Mouse (Mus musculus): Measurements from ENCODE around the gene Olfr1420. TPM values are rescaled to one million over a fixed set of nuclear protein-coding genes. Genes with fewer than 3 reads are reported as not detected.

The Olfr1420 gene
- not detected in 2 replicates for total RNA-seq (2012; rRNA removed)

DNA sequence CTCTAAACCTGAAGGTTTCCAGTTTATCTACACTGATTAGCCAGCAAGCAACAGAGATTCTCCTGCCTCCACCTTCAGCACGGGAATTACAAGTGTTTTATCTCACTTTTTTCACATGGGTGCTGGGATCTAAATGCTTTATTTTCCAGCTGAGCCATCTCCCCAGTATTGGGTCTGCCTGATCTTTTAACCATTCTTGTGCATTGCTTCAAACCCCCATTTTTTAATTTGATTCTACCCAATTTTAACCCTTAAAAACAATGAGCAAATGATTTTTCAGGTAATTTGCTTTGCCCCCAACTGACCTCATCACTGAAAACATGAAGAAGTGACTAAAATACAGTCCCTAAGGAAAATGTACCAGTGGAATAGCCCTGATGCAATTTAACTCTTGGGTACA is at the start of gene Olfr1420:
Gene Olfr1420, plus strand, starts transcription at position 301 of the 400 bp plus-strand sequence.
- no peaks in the 10 kb centered on the region for H3K4me1 ChIP-seq (ENCODE audit: control insufficient read depth in 2 of 2, insufficient read depth in 2 of 2, low read length in 2 of 2, poor library complexity in 1 of 2)
- TF ChIP-seq ZC3H11A (IDR thresholded peaks at IDR 0.05; ENCODE audit: borderline replicate concordance, low read depth, low read length) (no peak), ZNF384 (IDR thresholded peaks at IDR 0.05; ENCODE audit: low read depth, low read length) (no peak), MAFK (IDR thresholded peaks at IDR 0.05; ENCODE audit: insufficient read depth, low read depth, low read length) (no peak), HCFC1 (IDR thresholded peaks at IDR 0.05; ENCODE audit: borderline replicate concordance, insufficient read depth, low read length) (no peak), CHD2 (IDR thresholded peaks at IDR 0.05; ENCODE audit: low read depth, low read length) (no peak)
- H3K27ac ChIP-seq (ENCODE audit: insufficient read depth, low read depth, low read length, poor library complexity, severe bottlenecking), result no peak within 1 kb of the TSS
- H3K4me3 ChIP-seq (ENCODE audit: insufficient read depth in 1 of 2, low read depth in 1 of 2, low read length in 2 of 2, poor library complexity in 1 of 2, severe bottlenecking in 1 of 2), result no peak within 1 kb of the TSS
- H3K36me3 ChIP-seq (ENCODE audit: control insufficient read depth, insufficient read depth, low read length, poor library complexity, severe bottlenecking), result no peaks in the 10 kb centered on the region
- DNase-seq (ENCODE audit: low read depth, low spot score), result no peak
- in situ Hi-C loops (cut with MboI; ENCODE audit: low sequenced_read_pairs in 2 of 2, unreplicated experiment in 2 of 2), result no loop called here
- no peak within 1 kb of the TSS for H3K9ac ChIP-seq (ENCODE audit: insufficient read depth, low read depth, low read length, poor library complexity, severe bottlenecking)
- H3K9me3 ChIP-seq (ENCODE audit: control insufficient read depth, insufficient read depth, low read depth, low read length), result no peaks in the 10 kb centered on the region

DNA sequence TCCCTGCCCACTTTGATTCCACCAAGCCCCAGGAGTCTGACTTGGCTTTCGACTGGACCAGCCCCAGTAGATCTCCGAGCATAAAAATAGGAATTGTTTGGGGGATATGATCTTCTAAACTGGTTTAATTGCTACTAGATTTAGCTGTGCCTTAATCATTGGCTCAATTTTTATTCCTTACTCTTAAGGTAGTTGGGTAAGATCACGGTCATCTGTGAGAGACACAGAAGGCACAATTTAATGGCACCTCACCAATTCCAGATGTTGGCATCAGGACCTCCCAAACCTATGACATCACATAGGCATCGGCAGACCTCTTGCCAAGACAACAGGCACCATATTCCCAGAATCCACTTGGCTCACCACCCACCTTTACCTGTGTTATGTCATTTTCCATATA is 47.2 kb upstream of the Olfr1420 start, which contains the start of gene Olfr1417:
Gene Olfr1417, minus strand, starts transcription at position 101 of the 400 bp plus-strand sequence.
- no peak for TF ChIP-seq CHD2 (IDR thresholded peaks at IDR 0.05; ENCODE audit: low read depth, low read length)
- TF ChIP-seq ZC3H11A (IDR thresholded peaks at IDR 0.05; ENCODE audit: borderline replicate concordance, low read depth, low read length), result no peak
- H3K27ac ChIP-seq (ENCODE audit: insufficient read depth, low read depth, low read length, poor library complexity, severe bottlenecking), result no peak within 1 kb of the TSS
- DNase-seq (ENCODE audit: low read depth, low spot score), result no peak
- H3K36me3 ChIP-seq (ENCODE audit: control insufficient read depth, insufficient read depth, low read length, poor library complexity, severe bottlenecking), result no peaks in the 10 kb centered on the region
- H3K4me3 ChIP-seq (ENCODE audit: insufficient read depth in 1 of 2, low read depth in 1 of 2, low read length in 2 of 2, poor library complexity in 1 of 2, severe bottlenecking in 1 of 2), result no peak within 1 kb of the TSS
- in situ Hi-C loops (cut with MboI; ENCODE audit: low sequenced_read_pairs in 2 of 2, unreplicated experiment in 2 of 2), result no loop called here
- no peaks in the 10 kb centered on the region for H3K9me3 ChIP-seq (ENCODE audit: control insufficient read depth, insufficient read depth, low read depth, low read length)
- no peak within 1 kb of the TSS for H3K9ac ChIP-seq (ENCODE audit: insufficient read depth, low read depth, low read length, poor library complexity, severe bottlenecking)
- no peaks in the 10 kb centered on the region for H3K4me1 ChIP-seq (ENCODE audit: control insufficient read depth in 2 of 2, insufficient read depth in 2 of 2, low read length in 2 of 2, poor library complexity in 1 of 2)

DNA sequence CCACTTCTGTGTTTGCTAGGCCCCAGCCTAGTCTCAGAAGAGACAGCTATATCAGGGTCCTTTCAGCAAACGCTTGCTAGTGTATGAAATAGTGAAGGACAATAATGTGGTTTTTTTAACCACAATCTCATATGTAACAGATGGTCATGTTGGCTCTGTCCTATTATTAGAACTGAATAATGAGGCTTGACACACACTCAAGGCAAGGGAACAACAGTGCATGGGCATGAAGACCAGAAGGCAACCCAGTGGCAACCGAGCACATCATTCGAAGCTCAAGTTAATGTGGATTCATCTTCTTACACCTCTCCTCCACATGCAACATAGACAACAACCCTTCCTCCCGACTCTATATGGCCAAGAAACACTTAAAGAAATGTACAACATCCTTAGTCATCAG is 40.0 kb upstream of the Olfr1420 start:
- in situ Hi-C loops (cut with MboI; ENCODE audit: low sequenced_read_pairs in 2 of 2, unreplicated experiment in 2 of 2), result no loop called here
- TF ChIP-seq MAFK (IDR thresholded peaks at IDR 0.05; ENCODE audit: insufficient read depth, low read depth, low read length), result no peak
- no peak for TF ChIP-seq HCFC1 (IDR thresholded peaks at IDR 0.05; ENCODE audit: borderline replicate concordance, insufficient read depth, low read length)
- no peak for TF ChIP-seq CHD2 (IDR thresholded peaks at IDR 0.05; ENCODE audit: low read depth, low read length)
- TF ChIP-seq ZC3H11A (IDR thresholded peaks at IDR 0.05; ENCODE audit: borderline replicate concordance, low read depth, low read length), result no peak
- TF ChIP-seq ZNF384 (IDR thresholded peaks at IDR 0.05; ENCODE audit: low read depth, low read length), result no peak

DNA sequence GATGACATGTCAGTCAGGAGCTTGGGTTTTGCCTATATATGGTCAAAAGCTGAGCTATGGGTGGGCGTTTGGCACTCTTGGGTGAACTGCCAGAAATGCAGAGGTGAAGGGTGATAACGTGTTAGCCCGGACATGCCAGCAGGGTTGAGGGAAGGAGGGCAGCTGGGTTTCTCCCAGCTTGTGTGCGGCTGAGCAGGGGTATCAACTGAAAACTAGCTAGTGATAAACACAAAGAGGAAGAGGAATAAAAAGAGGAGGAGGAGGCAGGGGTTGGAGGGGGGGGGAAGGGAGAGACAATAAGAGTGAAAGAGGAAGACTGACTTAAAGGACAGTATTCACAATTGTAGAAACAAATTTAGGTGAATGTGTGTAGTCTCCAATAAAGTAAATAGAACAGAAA is 33.7 kb upstream of the Olfr1420 start:
- in situ Hi-C loops (cut with MboI; ENCODE audit: low sequenced_read_pairs in 2 of 2, unreplicated experiment in 2 of 2), result no loop called here
- DNase-seq (ENCODE audit: low read depth, low spot score), result no peak
- no peaks in the 10 kb centered on the region for H3K36me3 ChIP-seq (ENCODE audit: control insufficient read depth, insufficient read depth, low read length, poor library complexity, severe bottlenecking)
- no peaks in the 10 kb centered on the region for H3K4me1 ChIP-seq (ENCODE audit: control insufficient read depth in 2 of 2, insufficient read depth in 2 of 2, low read length in 2 of 2, poor library complexity in 1 of 2)
- no peak overlapping the region for H3K9ac ChIP-seq (ENCODE audit: insufficient read depth, low read depth, low read length, poor library complexity, severe bottlenecking)
- H3K4me3 ChIP-seq (ENCODE audit: insufficient read depth in 1 of 2, low read depth in 1 of 2, low read length in 2 of 2, poor library complexity in 1 of 2, severe bottlenecking in 1 of 2), result no peak overlapping the region
- H3K27ac ChIP-seq (ENCODE audit: insufficient read depth, low read depth, low read length, poor library complexity, severe bottlenecking), result no peak overlapping the region
- TF ChIP-seq CHD2 (IDR thresholded peaks at IDR 0.05; ENCODE audit: low read depth, low read length) (no peak), MAFK (IDR thresholded peaks at IDR 0.05; ENCODE audit: insufficient read depth, low read depth, low read length) (no peak), ZC3H11A (IDR thresholded peaks at IDR 0.05; ENCODE audit: borderline replicate concordance, low read depth, low read length) (no peak), HCFC1 (IDR thresholded peaks at IDR 0.05; ENCODE audit: borderline replicate concordance, insufficient read depth, low read length) (no peak), ZNF384 (IDR thresholded peaks at IDR 0.05; ENCODE audit: low read depth, low read length) (no peak)
- H3K9me3 ChIP-seq (ENCODE audit: control insufficient read depth, insufficient read depth, low read depth, low read length), result no peaks in the 10 kb centered on the region

More for the DNA sequence above, 40.0 kb upstream of the Olfr1420 start:
- Histone ChIP-seq H3K27ac (ENCODE audit: insufficient read depth, low read depth, low read length, poor library complexity, severe bottlenecking) (no peak overlapping the region), H3K9me3 (ENCODE audit: control insufficient read depth, insufficient read depth, low read depth, low read length) (no peaks in the 10 kb centered on the region), H3K9ac (ENCODE audit: insufficient read depth, low read depth, low read length, poor library complexity, severe bottlenecking) (no peak overlapping the region), H3K36me3 (ENCODE audit: control insufficient read depth, insufficient read depth, low read length, poor library complexity, severe bottlenecking) (no peaks in the 10 kb centered on the region), H3K4me3 (ENCODE audit: insufficient read depth in 1 of 2, low read depth in 1 of 2, low read length in 2 of 2, poor library complexity in 1 of 2, severe bottlenecking in 1 of 2) (no peak overlapping the region), H3K4me1 (ENCODE audit: control insufficient read depth in 2 of 2, insufficient read depth in 2 of 2, low read length in 2 of 2, poor library complexity in 1 of 2) (no peaks in the 10 kb centered on the region)
- no peak for DNase-seq (ENCODE audit: low read depth, low spot score)

DNA sequence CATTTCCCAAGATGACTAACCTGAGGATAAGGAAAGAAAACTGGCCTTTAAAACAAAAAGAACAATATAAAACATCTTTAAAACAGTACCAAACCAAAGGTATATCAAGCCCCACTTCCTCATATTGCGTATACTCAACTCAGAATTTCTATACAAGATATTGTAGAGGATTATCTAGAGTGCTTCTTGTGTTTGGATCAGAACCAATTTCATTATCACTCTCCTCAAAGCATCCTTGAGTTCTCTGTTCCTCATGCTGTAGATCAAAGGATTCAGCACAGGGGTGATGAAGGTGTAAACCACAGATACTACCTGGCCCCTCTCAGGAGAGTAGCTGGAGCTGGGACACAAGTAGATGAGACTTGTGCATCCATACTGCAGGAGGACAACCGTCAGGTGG is 31.5 kb upstream of the Olfr1420 start:
- H3K9me3 ChIP-seq (ENCODE audit: control insufficient read depth, insufficient read depth, low read depth, low read length), result no peaks in the 10 kb centered on the region
- H3K27ac ChIP-seq (ENCODE audit: insufficient read depth, low read depth, low read length, poor library complexity, severe bottlenecking), result no peak overlapping the region
- TF ChIP-seq HCFC1 (IDR thresholded peaks at IDR 0.05; ENCODE audit: borderline replicate concordance, insufficient read depth, low read length) (no peak), CHD2 (IDR thresholded peaks at IDR 0.05; ENCODE audit: low read depth, low read length) (no peak), ZNF384 (IDR thresholded peaks at IDR 0.05; ENCODE audit: low read depth, low read length) (no peak), MAFK (IDR thresholded peaks at IDR 0.05; ENCODE audit: insufficient read depth, low read depth, low read length) (no peak), ZC3H11A (IDR thresholded peaks at IDR 0.05; ENCODE audit: borderline replicate concordance, low read depth, low read length) (no peak)
- no peak for DNase-seq (ENCODE audit: low read depth, low spot score)
- no peak overlapping the region for H3K9ac ChIP-seq (ENCODE audit: insufficient read depth, low read depth, low read length, poor library complexity, severe bottlenecking)
- in situ Hi-C loops (cut with MboI; ENCODE audit: low sequenced_read_pairs in 2 of 2, unreplicated experiment in 2 of 2), result no loop called here
- no peak overlapping the region for H3K4me3 ChIP-seq (ENCODE audit: insufficient read depth in 1 of 2, low read depth in 1 of 2, low read length in 2 of 2, poor library complexity in 1 of 2, severe bottlenecking in 1 of 2)
- H3K4me1 ChIP-seq (ENCODE audit: control insufficient read depth in 2 of 2, insufficient read depth in 2 of 2, low read length in 2 of 2, poor library complexity in 1 of 2), result no peaks in the 10 kb centered on the region
- no peaks in the 10 kb centered on the region for H3K36me3 ChIP-seq (ENCODE audit: control insufficient read depth, insufficient read depth, low read length, poor library complexity, severe bottlenecking)
